Mouse (Mus musculus) T-cell, adult 66 days (primary cell): Measurements from ENCODE around the gene Gdf2. TPM values are rescaled to one million over a fixed set of nuclear protein-coding genes. Genes with fewer than 3 reads are reported as not detected.

ENCODE experiments used
- total RNA-seq, 2 experiments: library from RNA; stranded (reverse); gene quantifications; 3 replicates in 1 of 2; 4 replicates in 1 of 2; pipeline ENCODE4 v1.2.4; 2023

Gene Gdf2
- total RNA-seq, result not detected

DNA sequence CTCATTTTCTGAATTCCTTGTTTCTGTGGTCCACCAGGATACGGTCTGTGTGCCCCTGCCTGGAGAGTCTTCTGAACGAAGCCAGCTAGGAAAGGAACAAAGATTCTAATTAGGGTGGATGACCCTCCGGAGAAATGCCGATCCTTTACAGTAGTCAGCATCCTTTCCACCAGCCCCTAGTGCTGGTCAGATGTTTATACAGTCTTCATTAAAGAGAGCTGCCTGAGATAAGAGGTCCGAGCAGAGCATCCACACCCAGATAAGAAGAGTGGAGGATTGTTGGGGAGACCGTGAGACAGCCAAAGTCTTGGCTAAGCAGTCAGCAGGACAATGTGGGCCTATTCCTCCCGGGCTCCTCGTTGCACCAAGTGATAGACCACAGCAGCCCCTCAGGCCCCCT lies at the start of gene Gdf2:
Gene Gdf2 (plus strand): TSS at position 301 of the 400 bp plus-strand sequence.

DNA sequence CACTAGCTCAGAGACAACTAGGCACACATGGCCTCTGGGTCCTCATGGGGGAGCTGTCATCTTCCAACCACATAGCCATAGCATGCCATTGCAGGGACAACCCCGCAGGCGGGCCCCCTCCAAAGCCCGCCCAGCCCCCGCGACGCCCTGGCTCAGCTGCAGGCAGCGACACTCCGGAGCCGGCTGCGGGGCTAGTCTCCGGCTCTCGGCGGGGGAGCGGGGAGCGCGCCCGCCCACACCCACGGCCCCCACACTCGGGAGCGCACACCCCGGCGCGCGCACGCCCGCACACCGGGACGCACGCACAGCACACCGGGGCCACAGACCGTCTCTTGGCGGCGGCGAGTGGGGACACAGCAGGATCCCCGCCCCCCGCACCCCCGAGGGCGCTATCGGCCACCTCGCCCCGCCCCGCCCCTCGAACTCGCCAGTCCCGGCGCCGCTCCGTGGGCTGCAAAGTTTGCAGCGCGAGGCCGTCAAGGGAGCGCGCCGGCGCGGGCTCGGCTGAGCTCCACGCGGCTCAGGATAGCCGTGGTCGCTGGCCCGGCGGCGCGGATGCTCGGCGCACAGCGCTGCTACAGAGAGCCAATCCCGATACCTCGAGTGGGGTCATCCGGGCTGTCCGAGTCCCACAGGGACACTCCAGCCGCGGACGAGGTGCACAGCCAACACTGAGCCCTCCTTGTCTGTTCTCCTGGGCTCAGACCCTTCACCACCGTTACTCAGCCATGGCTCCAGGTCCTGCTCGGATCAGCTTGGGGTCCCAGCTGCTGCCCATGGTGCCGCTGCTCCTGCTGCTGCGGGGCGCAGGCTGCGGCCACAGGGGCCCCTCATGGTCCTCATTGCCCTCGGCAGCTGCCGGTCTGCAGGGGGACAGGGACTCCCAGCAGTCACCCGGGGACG lies 17.4 kb upstream of the Gdf2 start, which contains the start of gene Gdf10:
Gene Gdf10 (plus strand): TSS at position 420 of the 903 bp plus-strand sequence.

DNA sequence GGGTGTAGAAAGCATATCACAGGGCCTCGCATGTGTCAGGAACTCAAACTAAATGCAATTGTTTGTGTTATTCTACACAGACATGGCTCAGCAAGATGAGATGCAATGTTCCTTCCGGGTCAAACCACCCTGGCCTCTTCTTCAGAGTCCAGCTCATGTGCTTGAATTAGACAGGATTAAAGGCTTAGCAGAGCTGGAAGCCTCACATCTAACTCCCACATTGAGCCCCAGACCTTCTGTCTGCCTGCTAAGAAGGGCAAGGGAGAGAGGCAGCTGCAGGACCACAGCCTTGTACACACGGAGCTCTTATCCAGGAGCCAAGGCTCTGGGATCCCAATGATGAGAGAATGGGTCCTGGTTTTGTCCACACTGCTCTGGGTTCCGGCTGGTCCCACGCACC lies 12.9 kb downstream of the Gdf2 start, which contains the start of gene Rbp3:
Gene Rbp3 (plus strand): TSS at position 243 of the 400 bp plus-strand sequence.

DNA sequence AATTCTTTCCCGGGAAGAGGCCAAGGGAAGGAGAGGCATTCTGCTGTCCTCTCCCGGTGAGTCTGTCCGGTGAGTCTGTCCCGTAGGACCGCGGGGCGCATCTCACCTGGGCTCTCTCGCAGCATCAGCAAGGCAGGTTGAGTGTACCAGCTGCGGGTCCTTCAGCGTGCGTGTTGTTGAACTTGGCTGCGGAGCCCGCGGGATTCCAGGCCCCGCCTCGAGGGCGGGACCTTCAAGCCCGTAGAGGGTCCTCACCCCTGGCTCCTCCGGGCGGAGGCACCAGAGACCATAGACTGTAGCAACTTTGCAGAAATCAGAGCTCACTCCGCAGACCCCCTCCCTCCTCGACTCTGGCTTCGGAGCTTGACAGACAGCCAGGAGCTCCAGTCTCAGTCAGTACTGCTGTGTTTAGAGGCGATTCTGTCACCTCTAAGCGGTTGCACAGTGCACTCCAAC lies 37.8 kb downstream of the Gdf2 start, which contains the start of gene Zfp488:
Gene Zfp488 (minus strand): TSS at position 161 of the 456 bp plus-strand sequence.

Other genes starting within 250 kb of the Gdf2 start
- gene Gdf10, start 17.5 kb upstream of the Gdf2 start, total RNA-seq, result not detected
- not detected for gene Rbp3, start 13.0 kb downstream of the Gdf2 start, total RNA-seq
- gene Zfp488, start 37.7 kb downstream of the Gdf2 start, total RNA-seq, result under 1 TPM; 0.12 to 0.17 TPM
- gene Gm30083, start 74.1 kb downstream of the Gdf2 start, total RNA-seq, result not detected
- not detected for gene Gm5460, start 75.7 kb downstream of the Gdf2 start, total RNA-seq
- gene Antxrl, start 111.7 kb downstream of the Gdf2 start, total RNA-seq, result not detected
- gene Anxa8, start 144.9 kb downstream of the Gdf2 start, total RNA-seq, result not detected
- gene A630023A22Rik, start 161.7 kb downstream of the Gdf2 start, total RNA-seq, result not detected
- gene Npy4r, start 211.4 kb downstream of the Gdf2 start, total RNA-seq, result not detected